Mouse (Mus musculus): ENCODE measurements around the gene Slc9a3r1. TPM values are rescaled to one million over a fixed set of nuclear protein-coding genes. Genes with fewer than 3 reads are reported as not detected.

Slc9a3r1 gene
- polyA plus RNA-seq, 1 experiment = 40.5 TPM

GRCm38 (mm10) chr11:115164341-115164975, 1.3 kb downstream of the Slc9a3r1 start:
- no peak for DNase-seq (ENCODE audit: low read depth)
- TF ChIP-seq CTCF (IDR thresholded peaks at IDR 0.05; ENCODE audit: borderline replicate concordance, extremely low read depth, insufficient read depth, insufficient read length) (no peak), POLR2A (IDR thresholded peaks at IDR 0.05; ENCODE audit: borderline replicate concordance, extremely low read depth, insufficient read depth, insufficient read length, poor library complexity, severe bottlenecking) (no peak)

- DNase-seq (ENCODE audit: low read depth) = no peak
- TF ChIP-seq CTCF (IDR thresholded peaks at IDR 0.05; ENCODE audit: borderline replicate concordance, extremely low read depth, insufficient read depth, insufficient read length) (no peak), POLR2A (IDR thresholded peaks at IDR 0.05; ENCODE audit: borderline replicate concordance, extremely low read depth, insufficient read depth, insufficient read length, poor library complexity, severe bottlenecking) (no peak)
Observed at GRCm38 (mm10) chr11:115164976-115165374, 1.8 kb downstream of the Slc9a3r1 start.

DNA sequence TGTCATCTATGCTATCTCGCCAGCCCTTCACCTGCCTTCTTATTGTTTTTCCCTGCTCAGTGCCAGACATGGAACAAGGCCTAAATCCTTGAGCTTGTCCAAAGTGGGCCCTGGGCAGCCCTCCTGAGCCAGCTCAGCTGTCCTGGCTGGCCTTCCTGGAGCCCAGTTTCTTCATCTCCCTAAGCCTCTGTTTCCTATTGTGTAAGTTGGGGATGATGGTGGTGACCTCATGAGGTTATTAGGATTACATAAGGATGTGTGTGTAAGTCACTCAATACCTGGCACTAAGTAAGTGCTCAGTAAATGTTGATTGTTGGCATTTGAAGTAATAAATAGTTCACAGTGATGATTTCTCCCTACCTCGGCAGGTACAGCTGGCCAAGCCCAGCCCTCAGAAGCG, 3.6 kb downstream of the Slc9a3r1 start:
- DNase-seq (ENCODE audit: low read depth) = no peak
- no peak for TF ChIP-seq CTCF (IDR thresholded peaks at IDR 0.05; ENCODE audit: borderline replicate concordance, extremely low read depth, insufficient read depth, insufficient read length)
- TF ChIP-seq POLR2A (IDR thresholded peaks at IDR 0.05; ENCODE audit: borderline replicate concordance, extremely low read depth, insufficient read depth, insufficient read length, poor library complexity, severe bottlenecking) = no peak

- no peak for TF ChIP-seq POLR2A (IDR thresholded peaks at IDR 0.05; ENCODE audit: borderline replicate concordance, extremely low read depth, insufficient read depth, insufficient read length, poor library complexity, severe bottlenecking)
- TF ChIP-seq CTCF (IDR thresholded peaks at IDR 0.05; ENCODE audit: borderline replicate concordance, extremely low read depth, insufficient read depth, insufficient read length) = no peak
- no peak for DNase-seq (ENCODE audit: low read depth)
Observed at GRCm38 (mm10) chr11:115167631-115168249, 4.6 kb downstream of the Slc9a3r1 start.

GRCm38 (mm10) chr11:115169430-115169829, 6.3 kb downstream of the Slc9a3r1 start:
- TF ChIP-seq CTCF (IDR thresholded peaks at IDR 0.05; ENCODE audit: borderline replicate concordance, extremely low read depth, insufficient read depth, insufficient read length) (no peak), POLR2A (IDR thresholded peaks at IDR 0.05; ENCODE audit: borderline replicate concordance, extremely low read depth, insufficient read depth, insufficient read length, poor library complexity, severe bottlenecking) (no peak)
- DNase-seq (ENCODE audit: low read depth) = no peak

GRCm38 (mm10) chr11:115171125-115171524, 8.0 kb downstream of the Slc9a3r1 start:
- TF ChIP-seq POLR2A (IDR thresholded peaks at IDR 0.05; ENCODE audit: borderline replicate concordance, extremely low read depth, insufficient read depth, insufficient read length, poor library complexity, severe bottlenecking) = no peak
- no peak for TF ChIP-seq CTCF (IDR thresholded peaks at IDR 0.05; ENCODE audit: borderline replicate concordance, extremely low read depth, insufficient read depth, insufficient read length)
- no peak for DNase-seq (ENCODE audit: low read depth)

- no peak for TF ChIP-seq POLR2A (IDR thresholded peaks at IDR 0.05; ENCODE audit: borderline replicate concordance, extremely low read depth, insufficient read depth, insufficient read length, poor library complexity, severe bottlenecking)
- no peak for TF ChIP-seq CTCF (IDR thresholded peaks at IDR 0.05; ENCODE audit: borderline replicate concordance, extremely low read depth, insufficient read depth, insufficient read length)
- peak; percentile 77 for DNase-seq (ENCODE audit: low read depth)
Observed at GRCm38 (mm10) chr11:115172825-115173287, 9.7 kb downstream of the Slc9a3r1 start.

DNA sequence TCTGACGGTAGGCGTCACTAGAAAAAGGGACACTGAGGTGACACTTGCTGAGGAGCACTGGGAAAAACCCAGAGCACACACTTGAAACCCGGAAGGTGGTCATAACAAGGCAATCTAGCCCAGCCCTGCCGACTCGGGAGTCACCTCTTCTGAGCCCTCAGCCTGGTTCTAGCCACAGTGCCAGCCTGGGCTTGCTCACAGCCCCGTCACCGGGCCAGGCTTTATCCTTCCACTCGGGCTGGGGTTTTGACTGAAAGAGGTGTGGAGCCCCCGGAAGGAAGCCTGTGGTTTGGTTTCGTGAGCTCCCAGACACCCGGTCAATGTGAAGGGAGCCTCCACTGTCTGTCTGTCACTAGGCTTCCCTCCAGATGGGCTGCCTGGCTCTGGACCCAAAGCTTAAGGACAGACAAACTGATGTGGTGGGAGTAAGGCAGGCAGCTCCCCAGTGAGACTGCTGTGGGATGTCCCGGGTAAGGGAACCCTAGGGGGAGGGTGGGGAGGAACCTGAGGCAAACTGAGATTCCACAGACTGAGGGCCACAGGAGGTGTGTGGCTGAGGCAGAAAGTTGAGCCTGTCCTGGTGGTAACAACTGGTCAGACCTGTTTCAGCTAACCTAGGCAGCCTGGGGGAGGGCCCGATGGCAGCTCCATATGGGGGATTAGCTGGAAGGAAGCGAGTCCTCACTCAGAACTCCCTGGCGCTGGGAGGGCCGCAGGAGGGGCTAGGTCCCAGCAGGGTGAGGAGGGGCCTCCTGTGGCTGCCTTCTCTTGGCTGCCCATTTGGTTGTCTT, 10.6 kb downstream of the Slc9a3r1 start:
- no peak for DNase-seq (ENCODE audit: low read depth)
- TF ChIP-seq POLR2A (IDR thresholded peaks at IDR 0.05; ENCODE audit: borderline replicate concordance, extremely low read depth, insufficient read depth, insufficient read length, poor library complexity, severe bottlenecking) (no peak), CTCF (IDR thresholded peaks at IDR 0.05; ENCODE audit: borderline replicate concordance, extremely low read depth, insufficient read depth, insufficient read length) (no peak)

DNA sequence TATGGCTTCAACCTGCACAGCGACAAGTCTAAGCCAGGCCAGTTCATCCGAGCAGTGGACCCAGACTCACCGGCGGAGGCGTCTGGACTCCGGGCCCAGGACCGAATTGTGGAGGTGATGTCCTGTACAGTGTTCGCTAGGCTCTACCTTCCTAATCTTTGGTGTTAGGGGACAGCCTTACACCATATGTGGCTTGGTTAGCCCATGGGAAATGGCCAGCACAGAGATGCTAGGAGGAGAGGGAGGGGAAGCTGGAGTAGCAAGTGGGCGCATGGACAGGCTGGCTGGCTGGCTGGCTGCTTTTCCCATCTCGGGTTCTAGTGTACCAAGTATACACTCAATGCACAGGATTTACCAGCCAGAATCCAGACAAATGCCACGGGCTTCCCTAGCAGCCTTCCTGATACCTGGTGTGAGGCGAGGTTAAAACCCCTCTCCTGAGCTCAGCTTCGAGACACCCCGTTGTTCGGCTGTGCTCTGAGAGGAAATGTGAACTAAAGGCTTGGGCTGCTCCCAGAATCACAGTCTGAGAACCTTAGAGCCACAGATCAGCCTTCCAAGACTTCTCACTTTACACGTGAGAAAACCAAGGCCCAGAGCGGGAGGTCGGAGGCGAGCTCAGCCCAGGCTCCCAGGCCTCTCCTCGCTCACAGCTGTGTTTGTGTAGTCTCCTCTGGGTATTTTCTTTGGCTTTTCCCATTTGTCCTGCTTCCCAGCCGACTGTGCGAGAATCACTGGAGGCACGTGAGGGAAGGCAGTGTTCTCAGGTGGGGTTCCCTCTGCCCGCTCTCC, 13.5 kb downstream of the Slc9a3r1 start:
- no peak for TF ChIP-seq CTCF (IDR thresholded peaks at IDR 0.05; ENCODE audit: borderline replicate concordance, extremely low read depth, insufficient read depth, insufficient read length)
- no peak for DNase-seq (ENCODE audit: low read depth)

DNA sequence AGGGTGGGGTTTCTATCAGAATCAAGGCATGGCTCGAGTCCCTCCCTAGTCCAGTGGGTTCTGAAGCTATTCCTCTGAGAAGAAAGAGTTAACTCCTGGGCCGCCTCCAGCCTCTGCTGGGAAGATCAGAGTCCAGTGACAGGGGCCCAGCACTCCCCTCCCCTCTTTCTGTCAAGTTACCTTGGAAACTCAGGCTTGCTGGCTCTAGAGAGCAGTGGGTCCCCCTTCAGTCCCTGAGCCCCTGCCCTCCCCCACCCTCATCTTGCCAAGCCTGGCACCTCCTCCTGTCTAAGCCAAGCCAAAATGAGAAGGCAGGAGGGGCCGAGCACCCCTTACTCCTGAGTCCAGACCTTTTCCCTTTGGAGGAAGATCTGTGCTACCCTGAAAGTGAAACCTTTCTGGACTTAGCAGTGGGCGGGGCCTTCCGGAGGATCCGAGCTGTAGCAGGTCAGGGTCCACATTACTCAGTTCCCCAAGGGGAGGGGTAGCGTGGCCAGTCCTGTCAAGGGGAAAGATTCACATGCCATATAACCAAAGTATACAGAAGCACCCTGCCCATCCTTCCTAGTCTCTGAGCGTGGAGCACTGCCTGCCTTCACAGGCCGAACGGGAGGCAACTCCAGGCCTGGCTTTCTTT, 14.5 kb downstream of the Slc9a3r1 start:
- DNase-seq (ENCODE audit: low read depth) = peak; percentile 93
- no peak for TF ChIP-seq CTCF (IDR thresholded peaks at IDR 0.05; ENCODE audit: borderline replicate concordance, extremely low read depth, insufficient read depth, insufficient read length)
- TF ChIP-seq POLR2A (IDR thresholded peaks at IDR 0.05; ENCODE audit: borderline replicate concordance, extremely low read depth, insufficient read depth, insufficient read length, poor library complexity, severe bottlenecking) = no peak
